Mouse (Mus musculus) heart, postnatal 14 days (tissue): ENCODE measurements around the gene Lrrc47. TPM values are rescaled to one million over a fixed set of nuclear protein-coding genes. Genes with fewer than 3 reads are reported as not detected.

Experiments
- DNase-seq, 2 experiments: peaks; one replicate each; pipeline ENCODE4 v3.0.0; 2021 to 2022
- intact Hi-C: fragments of 180-260 bp; cut with DNase I; formaldehyde crosslinking; loops from one replicate; pipeline ENCODE4 v1.15.1; 2025
- long read RNA-seq, 2 experiments: library from polyadenylated mRNA; stranded (forward); transcript quantifications; one replicate each; pipeline ENCODE4 v2.0.0; 2021
- total RNA-seq, 2 experiments: library from RNA; stranded (reverse); gene quantifications; 2 replicates each; pipeline ENCODE4 v1.2.3; 2021

Gene Lrrc47
- 10 to 100 TPM; 33.8 to 36.3 TPM for total RNA-seq
- long read RNA-seq, experiment 1, transcript Lrrc47-205 (7 exons, 3,468 nt), result major isoform, 16 of 46 reads
- long read RNA-seq, experiment 1, partial matches to known transcripts, result 3 of 46 reads
- long read RNA-seq, experiment 1, other reads (novel, unspliced or antisense), result 27 of 46 reads
- long read RNA-seq, experiment 2, transcript Lrrc47-205 (7 exons, 3,468 nt), result major isoform, 18 of 43 reads
- long read RNA-seq, experiment 2, partial matches to known transcripts, result 3 of 43 reads
- long read RNA-seq, experiment 2, other reads (novel, unspliced or antisense), result 22 of 43 reads

DNA sequence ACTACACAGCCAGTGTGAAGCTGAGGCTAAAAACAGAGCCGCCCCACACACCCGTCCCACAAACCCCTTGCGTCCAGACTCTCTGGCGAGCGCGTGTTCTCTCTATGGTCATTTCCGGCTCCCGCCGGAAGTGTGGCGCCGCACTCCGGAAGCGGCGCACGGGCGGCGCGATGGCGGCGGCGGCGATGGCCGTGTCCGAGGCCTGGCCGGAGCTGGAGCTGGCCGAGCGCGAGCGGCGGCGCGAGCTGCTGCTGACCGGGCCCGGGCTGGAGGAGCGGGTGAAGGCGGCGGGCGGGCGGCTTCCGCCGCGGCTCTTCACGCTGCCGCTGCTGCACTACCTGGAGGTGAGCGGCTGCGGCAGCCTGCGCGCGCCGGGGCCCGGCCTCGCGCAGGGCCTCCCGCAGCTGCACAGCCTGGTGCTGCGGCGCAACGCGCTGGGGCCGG, at the start of gene Lrrc47:
Gene Lrrc47, plus strand, starts transcription at position 86 of the 444 bp plus-strand sequence.
- peak; percentile 84 to 86 for DNase-seq
- intact Hi-C loops, result loop anchor here (2.0 kb wide), 1 partner anchor 37 kb away; the partner anchor contains the start of genes Cep104 and Dffb

DNA sequence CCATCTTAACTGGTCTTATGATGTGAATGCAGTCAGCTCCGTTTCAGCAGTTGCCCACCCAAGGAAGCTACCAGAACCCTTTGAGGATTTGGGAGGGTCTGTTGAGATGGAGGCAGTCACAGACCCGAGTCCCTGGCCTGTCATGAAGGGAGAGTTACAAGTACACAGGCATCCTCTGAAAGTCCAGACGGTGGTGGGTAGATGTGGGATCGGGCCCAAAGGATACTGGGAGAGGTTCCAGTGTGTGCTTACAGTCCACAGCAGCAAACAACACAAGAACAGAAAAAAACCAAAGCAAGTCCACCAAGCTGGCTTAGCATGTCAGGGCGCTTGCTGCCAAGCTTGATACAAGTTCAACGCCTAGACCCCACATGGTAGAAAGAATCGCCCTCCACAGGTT, 48.9 kb upstream of the Lrrc47 start:
- no peak for DNase-seq
- intact Hi-C loops, result no loop called here

DNA sequence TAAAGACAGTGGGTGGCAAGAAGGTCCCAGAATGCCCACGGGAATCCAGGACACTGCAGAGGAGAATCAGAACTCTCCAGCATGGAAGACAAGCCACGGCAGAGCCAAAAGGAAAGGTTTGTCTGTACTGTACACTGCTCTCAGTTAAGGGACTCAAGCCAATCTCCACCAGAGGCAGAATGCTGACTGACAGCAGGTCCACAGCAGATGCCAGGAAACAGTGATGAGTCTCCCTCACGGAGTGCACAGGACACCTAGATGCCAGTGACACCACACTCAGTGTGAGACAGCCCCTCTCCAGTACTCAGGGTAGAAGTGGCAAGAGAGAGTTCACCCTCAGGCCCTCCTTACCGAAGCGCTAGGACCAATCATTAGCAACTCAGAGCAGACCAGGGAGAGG, 44.9 kb upstream of the Lrrc47 start:
- DNase-seq, result no peak
- intact Hi-C loops, result no loop called here

DNA sequence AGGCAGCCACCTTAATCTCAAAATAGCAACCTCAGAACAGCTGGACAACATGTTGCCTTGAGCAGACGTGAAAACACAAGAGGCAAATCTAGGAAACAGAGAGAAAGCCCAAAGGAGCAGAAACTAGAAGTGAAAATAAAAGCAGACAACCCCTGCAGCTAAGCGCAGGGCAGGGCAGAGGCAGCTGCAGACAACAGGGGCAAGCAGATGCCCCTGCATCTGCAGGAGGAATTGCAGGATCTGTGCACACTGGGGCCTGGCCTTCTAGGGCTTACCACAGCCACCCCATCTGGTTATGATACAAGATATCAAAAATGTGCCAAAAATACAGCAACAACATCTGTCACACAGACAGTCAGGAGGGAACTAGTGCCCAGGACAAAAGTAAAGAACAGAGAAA, 44.0 kb upstream of the Lrrc47 start:
- intact Hi-C loops, result no loop called here

DNA sequence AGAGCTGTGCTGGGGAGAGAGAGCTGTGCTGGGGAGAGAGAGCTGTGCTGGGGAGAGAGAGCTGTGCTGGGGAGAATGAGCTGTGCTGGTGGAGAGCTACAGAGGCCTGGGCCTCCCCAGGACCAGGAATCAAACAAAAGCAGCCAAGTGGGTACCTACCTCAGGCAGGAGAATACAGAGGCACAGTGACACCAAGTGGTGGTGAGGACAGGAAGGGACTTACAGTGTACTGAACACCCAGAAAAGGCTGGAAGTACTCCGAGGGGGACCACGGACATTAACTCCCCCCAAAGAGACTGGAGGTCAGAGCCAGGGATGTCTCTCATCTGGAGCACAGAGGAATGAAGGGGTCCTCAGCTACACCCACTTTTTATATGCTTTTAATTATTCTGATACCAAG, 43.5 kb upstream of the Lrrc47 start:
- intact Hi-C loops, result no loop called here
- DNase-seq, result no peak

More for the DNA sequence above, 44.0 kb upstream of the Lrrc47 start:
- DNase-seq, result no peak

DNA sequence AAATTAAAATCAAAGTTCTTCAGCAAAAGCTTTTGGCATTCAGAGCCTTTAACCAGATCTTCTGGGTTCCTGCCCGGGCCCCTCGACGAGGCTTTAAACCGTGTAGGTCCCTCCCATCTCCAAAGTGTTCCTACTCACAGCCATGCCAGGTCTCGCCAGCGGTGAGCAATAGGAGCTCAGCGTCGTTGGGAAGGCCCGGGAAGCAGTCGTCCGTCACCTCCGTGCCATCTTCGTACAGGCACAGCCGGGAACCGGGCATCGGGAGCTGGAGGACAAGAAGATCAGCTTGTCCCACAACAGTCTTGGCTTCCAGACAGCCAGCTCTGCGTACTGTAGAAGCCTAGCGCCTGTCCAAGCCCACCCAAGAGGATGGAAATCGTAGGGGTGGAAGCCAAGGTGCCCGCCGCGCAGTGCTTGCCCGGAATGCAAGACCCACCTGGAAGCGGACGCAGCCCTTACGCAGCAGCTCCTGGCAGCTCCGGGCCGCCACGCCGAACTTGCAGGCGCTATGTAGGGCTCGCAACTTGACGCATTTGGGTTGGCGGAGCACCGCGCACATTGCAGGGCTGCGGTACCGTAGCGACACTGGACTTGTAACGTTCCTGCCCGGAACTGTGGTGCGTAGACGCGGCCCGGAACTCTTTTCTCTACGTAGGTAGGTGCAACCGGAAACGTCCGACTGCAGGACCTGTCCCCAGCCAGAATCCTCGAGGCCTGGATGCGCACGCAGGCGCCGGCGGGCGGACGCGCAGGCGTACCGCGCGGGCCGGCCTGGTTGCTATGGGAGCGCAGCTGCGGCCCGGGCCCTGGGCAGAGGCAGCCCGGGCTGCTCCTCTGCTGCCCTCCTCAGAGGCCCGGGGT, 36.9 kb upstream of the Lrrc47 start, which contains the start of the genes Dffb and Cep104:
Gene Dffb, minus strand, starts transcription at position 696 of the 861 bp plus-strand sequence.
Gene Cep104, plus strand, starts transcription at position 764 of the 861 bp plus-strand sequence.
- DNase-seq, result peak; percentile 95 to 97
- intact Hi-C loops, result loop anchor here (2.0 kb wide), 1 partner anchor 36 kb away; the partner anchor contains the start of gene Lrrc47

DNA sequence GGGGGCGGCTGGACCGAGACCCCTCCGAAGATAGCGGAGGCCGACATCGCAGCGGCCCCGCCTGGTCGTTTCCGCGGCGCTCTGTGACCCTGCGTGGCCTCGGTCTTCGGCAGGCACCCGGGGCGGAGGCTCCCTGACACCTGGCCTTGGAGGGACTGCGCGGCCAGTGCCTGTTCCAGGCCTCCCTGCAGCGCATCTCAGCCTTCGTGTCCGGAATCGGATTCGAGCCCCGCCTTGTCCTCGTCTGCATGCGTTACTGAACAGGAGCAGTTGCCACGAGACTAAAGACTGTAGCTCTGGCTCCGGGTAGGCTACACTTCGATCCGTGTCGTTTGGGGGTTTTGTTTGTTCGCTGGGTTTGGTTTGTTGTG, 36.3 kb upstream of the Lrrc47 start:
- no peak for DNase-seq
- intact Hi-C loops, result loop anchor here (2.0 kb wide), 1 partner anchor 36 kb away; the partner anchor contains the start of gene Lrrc47

DNA sequence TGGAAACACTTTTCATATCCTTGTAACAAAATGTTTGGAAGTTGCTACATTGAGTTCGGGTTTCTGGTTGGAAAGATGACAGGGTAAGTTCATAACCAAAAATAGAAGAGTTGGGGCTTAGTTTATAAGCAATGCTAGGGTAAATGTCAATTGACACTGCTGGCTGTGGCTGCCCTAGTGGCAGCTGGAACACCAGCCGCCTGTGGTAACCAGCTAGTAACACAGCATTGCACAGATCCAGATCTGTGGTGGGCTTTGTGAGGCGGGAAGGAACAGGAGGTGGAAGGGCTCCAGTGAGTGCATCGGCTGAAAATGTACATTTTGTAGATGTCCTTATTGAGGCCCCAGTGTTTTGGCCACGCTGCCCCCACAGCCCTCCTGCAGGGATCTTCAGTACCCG, 35.8 kb upstream of the Lrrc47 start:
- intact Hi-C loops, result loop anchor here (2.0 kb wide), 1 partner anchor 35 kb away; the partner anchor contains the start of gene Lrrc47
- no peak for DNase-seq

DNA sequence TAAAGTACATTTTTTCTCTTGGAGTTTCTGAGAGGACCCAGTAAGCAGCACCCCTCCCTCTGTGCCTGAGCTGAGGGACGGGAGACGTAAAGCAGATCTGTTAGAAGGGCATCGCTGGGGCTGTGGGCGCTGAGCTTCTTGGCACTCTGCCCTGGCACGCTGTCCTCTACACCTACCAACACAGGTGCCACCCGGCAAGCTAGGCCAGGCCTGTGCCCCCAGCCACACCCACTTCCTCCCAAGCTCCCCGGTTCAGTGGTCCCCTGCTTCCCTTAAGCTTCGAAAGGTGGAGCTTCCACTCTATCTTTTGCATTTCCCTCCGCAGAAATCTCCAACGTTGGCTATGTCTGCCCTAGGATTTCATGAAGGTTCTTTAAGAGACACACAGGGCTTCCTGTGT, 32.3 kb upstream of the Lrrc47 start:
- intact Hi-C loops, result no loop called here

DNA sequence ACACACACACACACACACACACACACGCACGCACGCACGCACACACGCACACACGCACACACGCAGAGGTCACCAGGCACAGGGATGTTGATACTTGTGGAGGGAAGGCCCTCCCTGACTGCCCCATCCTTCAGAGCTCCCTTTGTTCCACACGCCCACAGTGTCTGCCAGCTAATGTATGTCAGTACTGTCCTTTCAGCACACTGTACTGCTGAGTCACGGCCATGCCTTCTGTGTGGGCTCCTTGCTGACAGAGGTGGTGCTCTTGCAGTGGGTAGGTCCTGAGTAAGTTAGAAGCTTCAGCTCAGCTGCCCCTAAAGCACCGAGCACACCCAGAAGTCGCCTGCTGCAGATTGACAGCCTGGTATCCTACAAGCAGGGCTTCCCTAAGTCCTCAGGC, 31.1 kb upstream of the Lrrc47 start:
- no peak for DNase-seq
- intact Hi-C loops, result no loop called here

More for the DNA sequence above, 32.3 kb upstream of the Lrrc47 start:
- no peak for DNase-seq

DNA sequence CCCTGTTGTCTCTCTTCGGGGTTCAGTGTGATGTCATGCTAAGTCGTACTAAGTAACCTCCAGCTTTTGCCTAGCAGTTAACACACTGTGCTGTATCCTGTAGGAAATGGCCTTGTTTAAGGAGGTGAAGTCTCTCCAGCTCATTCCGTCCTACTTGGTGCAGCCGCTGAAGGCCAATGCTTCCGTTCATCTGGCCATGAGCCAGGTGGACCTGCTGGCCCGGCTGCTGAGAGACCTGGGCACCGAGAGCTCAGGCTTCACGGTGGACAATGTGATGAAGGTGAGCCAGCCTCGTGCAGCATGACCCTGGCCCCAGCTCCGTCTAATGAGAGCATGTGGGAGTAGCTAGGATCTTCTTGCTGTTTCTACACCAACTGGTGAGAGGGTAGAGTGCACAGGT, 18.8 kb upstream of the Lrrc47 start:
- no peak for DNase-seq
- intact Hi-C loops, result no loop called here

DNA sequence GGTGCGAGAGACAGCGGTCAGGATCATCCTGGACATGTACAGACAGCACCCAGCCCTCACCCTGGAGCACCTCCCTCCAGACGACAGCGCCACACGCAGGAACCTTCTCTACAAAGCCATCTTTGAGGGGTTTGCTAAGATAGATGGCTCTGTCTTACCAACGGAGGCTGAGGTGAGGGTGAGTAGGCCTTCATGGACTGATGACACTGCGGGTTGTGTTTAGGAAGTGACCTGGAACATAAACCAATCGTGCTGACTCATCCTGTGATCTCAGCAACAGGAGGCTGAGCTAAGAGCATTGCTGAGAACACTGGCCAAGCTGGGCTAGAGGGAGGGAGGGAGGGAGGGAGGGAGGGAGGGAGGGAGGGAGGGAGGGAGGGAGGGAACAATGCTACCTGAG, 18.0 kb upstream of the Lrrc47 start:
- intact Hi-C loops, result no loop called here
- no peak for DNase-seq

DNA sequence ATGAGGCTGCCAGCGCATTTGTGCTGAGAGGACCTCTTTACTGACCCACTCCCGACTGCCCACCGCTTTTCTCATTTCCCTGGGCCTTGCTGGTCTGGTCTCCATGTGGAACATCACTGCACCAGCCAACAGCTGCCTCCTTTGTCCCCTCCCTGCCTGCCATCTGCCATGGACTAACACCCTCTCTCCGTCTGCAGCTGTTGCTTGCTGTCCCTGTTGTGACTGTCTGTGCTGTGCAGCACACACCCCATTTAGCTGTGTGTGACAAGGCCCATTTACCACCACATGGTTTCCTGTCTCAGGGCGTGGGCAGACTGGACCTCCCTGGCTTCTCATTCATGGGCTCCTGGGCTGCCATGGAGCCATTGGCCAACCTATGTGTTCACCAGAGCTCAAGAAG, 6.0 kb upstream of the Lrrc47 start:
- no peak for DNase-seq
- intact Hi-C loops, result no loop called here

DNA sequence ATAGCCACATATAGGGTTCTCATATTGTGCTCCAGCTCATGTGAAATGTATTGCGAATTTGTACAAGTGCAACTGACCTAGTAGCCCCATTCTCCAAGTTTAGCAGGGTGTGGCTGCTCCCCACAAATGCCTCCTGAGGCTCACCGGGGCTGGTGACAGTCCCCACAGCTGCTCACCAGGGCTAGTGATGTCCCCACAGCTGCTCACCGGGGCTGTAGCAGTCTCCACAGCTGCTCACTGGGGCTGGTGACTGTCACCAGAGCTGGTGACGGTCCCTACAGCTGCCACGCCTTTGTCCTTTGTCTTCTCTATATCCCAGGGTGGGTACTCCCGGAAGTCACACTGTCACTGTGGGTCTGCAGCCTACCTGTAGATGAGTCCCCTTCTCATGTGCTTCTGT, 5.3 kb upstream of the Lrrc47 start:
- DNase-seq, result no peak
- intact Hi-C loops, result no loop called here

DNA sequence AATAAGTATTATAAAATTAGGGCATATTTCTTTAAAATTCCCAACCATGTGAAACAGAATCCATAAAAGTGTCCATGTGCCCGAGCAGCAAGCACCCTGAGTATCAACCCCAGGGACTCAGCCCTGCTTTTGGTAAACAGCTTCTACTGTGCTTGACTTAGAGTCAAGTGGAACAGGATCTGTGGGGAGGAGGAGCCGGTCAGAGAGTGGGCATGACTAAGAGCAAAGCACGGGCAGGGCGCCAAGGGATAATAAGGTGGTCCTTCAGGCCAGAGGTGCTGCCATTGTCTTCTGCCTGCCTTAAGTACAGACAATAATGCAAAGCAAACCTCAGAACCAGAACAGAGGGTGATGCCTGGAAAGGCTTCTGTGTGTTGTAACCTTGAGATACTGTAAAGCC, 3.8 kb upstream of the Lrrc47 start:
- intact Hi-C loops, result no loop called here
- no peak for DNase-seq

DNA sequence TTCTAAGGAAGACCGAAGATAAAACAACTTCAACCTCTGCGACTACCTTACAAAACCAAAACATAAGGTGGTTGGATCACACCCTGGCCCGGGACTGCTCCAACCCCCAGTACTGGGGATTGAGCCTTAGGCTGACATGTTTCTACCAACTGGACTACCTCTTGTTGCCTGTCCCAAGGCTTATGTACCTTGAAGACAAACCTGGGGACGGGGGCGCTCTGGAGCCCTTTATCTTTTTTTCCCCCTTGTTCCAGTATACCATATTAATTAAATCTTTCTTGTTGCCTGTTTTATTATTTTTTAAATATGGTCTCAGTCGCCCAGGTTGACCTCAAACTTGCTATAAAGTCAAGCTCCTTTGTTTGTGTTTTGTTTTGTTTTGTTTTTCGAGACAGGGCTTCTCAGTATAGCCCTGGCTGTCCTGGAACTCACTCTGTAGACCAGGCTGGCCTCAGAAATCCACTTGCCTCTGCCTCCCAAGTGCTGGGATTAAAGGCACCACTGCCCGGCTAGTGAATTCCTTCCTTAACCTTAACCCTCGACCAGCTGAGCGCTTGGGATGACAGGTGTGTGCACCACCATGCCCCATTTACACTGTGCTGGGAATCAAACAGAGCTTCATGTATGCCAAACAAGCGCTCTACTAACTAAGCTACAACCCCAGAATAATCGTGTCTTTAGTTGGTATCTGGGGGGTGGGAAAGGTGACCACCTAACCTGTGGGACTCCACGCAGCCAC, 455 bp upstream of the Lrrc47 start:
- DNase-seq, result no peak

DNA sequence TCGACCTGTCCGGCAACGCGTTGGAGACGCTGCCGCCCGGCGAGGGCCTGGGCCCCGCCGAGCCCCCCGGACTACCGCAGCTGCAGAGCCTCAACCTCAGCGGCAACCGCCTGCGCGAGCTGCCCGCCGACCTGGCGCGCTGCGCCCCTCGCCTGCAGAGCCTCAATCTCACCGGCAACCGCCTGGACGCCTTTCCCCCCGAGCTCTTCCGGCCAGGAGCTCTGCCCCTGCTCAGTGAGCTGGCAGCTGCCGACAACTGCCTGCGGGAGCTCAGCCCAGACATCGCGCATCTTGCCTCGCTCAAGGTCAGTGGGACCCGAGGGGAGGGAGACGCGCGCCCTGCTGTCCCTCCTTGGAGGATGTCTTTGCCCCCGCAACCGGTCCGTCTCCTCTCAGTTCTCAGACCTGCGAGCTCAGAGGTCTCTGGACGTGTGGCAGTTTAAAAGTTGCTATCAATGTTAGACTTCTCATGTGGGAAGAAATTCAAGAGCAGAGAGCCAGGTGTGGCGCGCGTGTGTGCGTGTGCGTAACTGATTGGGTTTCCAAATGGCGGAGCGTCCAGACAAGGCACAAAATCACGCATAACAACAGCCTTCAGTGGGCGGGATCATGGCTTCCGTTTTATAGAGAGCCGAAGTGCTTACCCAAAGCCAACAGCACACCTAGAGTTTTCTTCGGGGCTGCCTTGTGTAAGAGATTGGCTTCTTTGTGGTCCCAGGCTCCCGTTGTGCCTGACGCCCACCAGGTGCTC, 776 bp downstream of the Lrrc47 start:
- DNase-seq, result peak in 1 of 2 experiments; percentile 21
- intact Hi-C loops, result no loop called here

More for the DNA sequence above, 455 bp upstream of the Lrrc47 start:
- intact Hi-C loops, result loop anchor here (2.0 kb wide), 1 partner anchor 36 kb away; the partner anchor contains the start of genes Cep104 and Dffb

DNA sequence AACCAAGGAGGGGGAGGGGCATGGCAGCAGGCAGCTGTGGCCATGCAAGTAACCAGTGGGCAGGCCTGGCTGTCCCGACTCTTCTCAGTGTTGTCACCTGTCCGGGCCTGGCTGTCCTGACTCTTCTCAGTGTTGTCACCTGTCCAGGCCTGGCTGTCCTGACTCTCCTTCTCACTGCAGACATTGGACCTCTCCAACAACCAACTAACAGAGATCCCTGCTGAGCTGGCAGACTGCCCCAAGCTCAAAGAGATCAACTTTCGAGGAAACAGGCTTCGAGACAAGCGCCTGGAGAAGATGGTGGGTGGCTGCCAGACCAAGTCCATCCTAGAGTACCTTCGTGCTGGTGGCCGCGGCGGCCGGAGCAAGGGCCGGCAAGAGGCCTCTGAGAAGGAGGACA, 3.9 kb downstream of the Lrrc47 start:
- DNase-seq, result no peak
- intact Hi-C loops, result no loop called here

DNA sequence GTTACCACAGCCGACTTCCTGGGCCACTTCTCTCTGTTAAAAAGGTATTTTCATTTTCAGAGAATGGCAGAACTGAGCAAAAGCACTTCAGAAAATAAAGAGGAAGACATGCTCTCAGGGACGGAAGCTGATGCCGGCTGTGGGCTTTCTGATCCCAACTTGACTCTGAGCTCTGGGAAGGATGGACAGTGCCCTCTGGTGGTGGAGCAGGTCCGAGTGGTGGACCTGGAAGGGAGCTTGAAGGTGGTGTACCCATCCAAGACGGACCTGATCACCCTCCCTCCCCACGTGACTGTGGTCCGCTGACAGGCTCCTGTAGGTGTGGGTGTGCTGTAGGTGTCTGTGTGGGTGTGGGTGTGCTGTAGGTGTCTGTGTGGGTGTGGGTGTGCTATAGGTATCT, 8.0 kb downstream of the Lrrc47 start:
- intact Hi-C loops, result no loop called here
- peak; percentile 39 to 55 for DNase-seq

DNA sequence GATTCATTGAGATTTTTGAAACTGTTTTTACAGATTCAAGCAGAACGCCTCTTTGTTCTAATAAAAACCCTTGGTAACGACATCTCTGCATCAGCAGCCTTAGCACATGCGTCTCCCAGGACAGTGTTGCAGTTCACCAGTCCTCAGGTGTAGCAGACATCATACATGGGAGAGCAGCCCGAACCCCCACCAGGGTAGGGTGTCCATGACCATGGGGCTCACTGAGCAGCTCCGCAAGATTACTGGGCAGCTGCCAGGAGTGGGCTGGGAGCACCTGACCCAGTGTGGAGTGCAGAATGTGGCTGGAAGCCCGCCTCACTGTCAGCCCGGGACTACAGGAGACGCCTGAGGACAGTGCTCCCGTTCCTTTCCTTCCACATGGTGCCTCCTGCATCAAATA, 9.9 kb downstream of the Lrrc47 start:
- no peak for DNase-seq
- intact Hi-C loops, result no loop called here
